Mouse (Mus musculus): ENCODE measurements around the gene Lrg1. TPM values are rescaled to one million over a fixed set of nuclear protein-coding genes. Genes with fewer than 3 reads are reported as not detected.

Gene Lrg1
- polyA plus RNA-seq (2016; fragmentation: Nextera tagmentation; extraction: Ambion mirVana), result 0.25 and 0.27 TPM in 2 replicates

- Histone ChIP-seq H3K36me3 (peaks cover 23% of the 10 kb centered on the region), H3K9me3 (replicated peaks) (peaks cover 20% of the 10 kb centered on the region), H3K27me3 (peaks cover 93% of the 10 kb centered on the region), H3K27ac (no peak within 1 kb of the TSS), H3K4me1 (peaks cover 26% of the 10 kb centered on the region), H3K9ac (no peak within 1 kb of the TSS), H3K4me3 (no peak within 1 kb of the TSS), H3K4me2 (replicated peaks) (no peak within 1 kb of the TSS)
- 57% methylated on average over 2 of the region's 2 CpGs for WGBS
- no peak for ATAC-seq (ENCODE audit: low FRiP score)
Observed at GRCm38 (mm10) chr17:56121826-56122225, at the start of gene Lrg1. Gene Lrg1, minus strand, starts transcription at chr17:56122001.

DNA sequence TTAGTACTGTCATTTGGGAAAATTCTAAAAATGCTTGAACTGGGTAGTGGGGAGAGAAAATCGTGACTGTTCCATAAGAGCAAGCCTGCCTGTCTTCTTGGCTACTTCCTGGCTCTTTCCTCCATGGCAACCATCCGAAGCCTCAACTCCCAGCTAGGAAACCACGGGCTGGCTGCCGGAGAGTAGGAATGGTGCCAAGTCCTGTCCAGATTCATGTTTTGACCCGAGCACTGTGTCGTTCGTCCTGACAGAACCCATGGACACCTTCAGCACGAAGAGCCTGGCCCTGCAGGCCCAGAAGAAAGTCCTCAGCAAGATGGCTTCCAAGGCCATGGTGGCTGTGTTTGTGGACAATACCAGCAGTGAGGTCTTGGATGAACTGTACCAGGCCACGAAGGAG lies 49.7 kb upstream of the Lrg1 start:
- 80% methylated on average over 9 of the region's 9 CpGs for WGBS

GRCm38 (mm10) chr17:56170636-56171035 lies 48.8 kb upstream of the Lrg1 start:
- peak overlapping the region; percentile 12; the same call in 1 of the 2 replicates for H3K4me2 ChIP-seq (replicated peaks)
- WGBS, result 23% methylated on average over 10 of the region's 10 CpGs
- H3K4me1 ChIP-seq, result peaks cover 18% of the 10 kb centered on the region
- H3K27ac ChIP-seq, result peak overlapping the region; percentile 25; the same call in 1 of the 2 replicates
- H3K36me3 ChIP-seq, result peaks cover 10% of the 10 kb centered on the region
- peak; percentile 9; the same call in 1 of the 2 replicates for ATAC-seq (ENCODE audit: low FRiP score)
- H3K9ac ChIP-seq, result no peak overlapping the region
- H3K4me3 ChIP-seq, result no peak overlapping the region
- no peaks in the 10 kb centered on the region; the same call in 1 of the 2 replicates for H3K27me3 ChIP-seq
- no peaks in the 10 kb centered on the region for H3K9me3 ChIP-seq (replicated peaks)

More for the DNA sequence above, 49.7 kb upstream of the Lrg1 start:
- H3K27me3 ChIP-seq, result no peaks in the 10 kb centered on the region; the same call in 1 of the 2 replicates
- H3K9ac ChIP-seq, result no peak overlapping the region
- no peaks in the 10 kb centered on the region for H3K9me3 ChIP-seq (replicated peaks)
- no peak overlapping the region for H3K27ac ChIP-seq
- H3K4me3 ChIP-seq, result no peak overlapping the region
- peaks cover 18% of the 10 kb centered on the region for H3K36me3 ChIP-seq
- no peak overlapping the region for H3K4me2 ChIP-seq (replicated peaks)
- H3K4me1 ChIP-seq, result peaks cover 14% of the 10 kb centered on the region
- ATAC-seq (ENCODE audit: low FRiP score), result no peak

DNA sequence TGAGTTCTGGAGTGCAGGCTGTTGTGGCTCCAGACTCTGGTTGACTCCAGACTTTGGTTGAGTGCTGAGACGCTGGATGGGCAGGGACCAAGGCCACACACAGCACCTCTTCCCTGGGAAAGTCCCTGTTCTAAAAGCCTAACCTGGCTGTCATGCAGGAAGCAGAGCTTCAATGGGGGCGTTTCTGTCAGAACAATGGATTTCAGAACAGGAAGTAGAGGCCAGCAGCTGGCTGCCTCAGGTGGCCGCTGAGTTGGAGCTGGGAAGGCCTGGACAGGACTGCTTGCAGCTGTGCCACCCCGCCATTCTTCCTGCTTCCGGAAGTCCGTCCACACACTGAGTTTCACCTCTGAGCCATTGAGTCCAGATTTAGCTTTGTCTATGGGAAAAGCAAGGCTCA lies 48.0 kb upstream of the Lrg1 start:
- WGBS, result 62% methylated on average over 6 of the region's 6 CpGs
- H3K9me3 ChIP-seq (replicated peaks), result no peaks in the 10 kb centered on the region
- no peak overlapping the region for H3K4me3 ChIP-seq
- no peak for ATAC-seq (ENCODE audit: low FRiP score)
- peaks cover 23% of the 10 kb centered on the region for H3K4me1 ChIP-seq
- peak overlapping the region; percentile 25; the same call in 1 of the 2 replicates for H3K27ac ChIP-seq
- H3K9ac ChIP-seq, result no peak overlapping the region
- H3K27me3 ChIP-seq, result no peaks in the 10 kb centered on the region; the same call in 1 of the 2 replicates
- peaks cover 4% of the 10 kb centered on the region; the same call in 1 of the 2 replicates for H3K36me3 ChIP-seq
- H3K4me2 ChIP-seq (replicated peaks), result no peak overlapping the region

GRCm38 (mm10) chr17:56165671-56166070 lies 43.9 kb upstream of the Lrg1 start:
- peak overlapping the region; percentile 31; the same call in 1 of the 2 replicates for H3K27ac ChIP-seq
- no peak for ATAC-seq (ENCODE audit: low FRiP score)

DNA sequence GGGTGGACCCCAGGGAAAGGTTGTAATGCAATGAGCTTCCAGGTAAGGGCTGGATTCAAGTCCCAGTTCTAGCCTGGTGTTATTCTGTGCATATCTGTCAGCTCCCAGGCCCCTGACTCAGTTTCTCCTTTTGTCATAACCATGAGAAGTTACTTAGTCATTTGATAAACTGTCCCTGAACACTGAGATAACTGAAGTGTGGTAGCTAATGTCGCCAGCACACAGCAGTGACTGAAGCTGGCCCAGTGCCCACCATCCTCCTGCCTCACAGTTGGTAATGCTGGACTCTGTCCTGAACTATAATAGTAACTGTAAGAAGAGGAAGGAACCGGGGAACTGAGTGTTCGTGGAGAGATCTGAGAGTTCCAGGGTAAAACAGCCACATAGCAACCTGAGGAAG lies 42.7 kb upstream of the Lrg1 start:
- Histone ChIP-seq H3K4me1 (peaks cover 19% of the 10 kb centered on the region), H3K9me3 (replicated peaks) (no peaks in the 10 kb centered on the region), H3K4me3 (no peak overlapping the region), H3K9ac (no peak overlapping the region), H3K4me2 (replicated peaks) (no peak overlapping the region), H3K36me3 (no peaks in the 10 kb centered on the region), H3K27me3 (peaks cover 9% of the 10 kb centered on the region), H3K27ac (no peak overlapping the region)
- 85% methylated on average over 3 of the region's 3 CpGs for WGBS
- no peak for ATAC-seq (ENCODE audit: low FRiP score)

More at GRCm38 (mm10) chr17:56165671-56166070, 43.9 kb upstream of the Lrg1 start:
- H3K4me1 ChIP-seq, result peaks cover 27% of the 10 kb centered on the region
- WGBS, result 42% methylated on average over 11 of the region's 11 CpGs
- H3K9me3 ChIP-seq (replicated peaks), result no peaks in the 10 kb centered on the region
- H3K4me3 ChIP-seq, result no peak overlapping the region
- no peak overlapping the region for H3K4me2 ChIP-seq (replicated peaks)
- H3K27me3 ChIP-seq, result peaks cover 9% of the 10 kb centered on the region; the same call in 1 of the 2 replicates
- H3K9ac ChIP-seq, result no peak overlapping the region
- no peaks in the 10 kb centered on the region for H3K36me3 ChIP-seq

- H3K4me2 ChIP-seq (replicated peaks), result peak overlapping the region; percentile 53; the same call in 1 of the 2 replicates
- H3K4me1 ChIP-seq, result peaks cover 19% of the 10 kb centered on the region
- no peaks in the 10 kb centered on the region for H3K9me3 ChIP-seq (replicated peaks)
- H3K9ac ChIP-seq, result no peak overlapping the region
- no peak for ATAC-seq (ENCODE audit: low FRiP score)
- 80% methylated on average over 6 of the region's 6 CpGs for WGBS
- H3K4me3 ChIP-seq, result no peak overlapping the region
- H3K27ac ChIP-seq, result no peak overlapping the region
- H3K36me3 ChIP-seq, result no peaks in the 10 kb centered on the region
- H3K27me3 ChIP-seq, result peaks cover 17% of the 10 kb centered on the region
Observed at GRCm38 (mm10) chr17:56163523-56164102, 41.8 kb upstream of the Lrg1 start.

DNA sequence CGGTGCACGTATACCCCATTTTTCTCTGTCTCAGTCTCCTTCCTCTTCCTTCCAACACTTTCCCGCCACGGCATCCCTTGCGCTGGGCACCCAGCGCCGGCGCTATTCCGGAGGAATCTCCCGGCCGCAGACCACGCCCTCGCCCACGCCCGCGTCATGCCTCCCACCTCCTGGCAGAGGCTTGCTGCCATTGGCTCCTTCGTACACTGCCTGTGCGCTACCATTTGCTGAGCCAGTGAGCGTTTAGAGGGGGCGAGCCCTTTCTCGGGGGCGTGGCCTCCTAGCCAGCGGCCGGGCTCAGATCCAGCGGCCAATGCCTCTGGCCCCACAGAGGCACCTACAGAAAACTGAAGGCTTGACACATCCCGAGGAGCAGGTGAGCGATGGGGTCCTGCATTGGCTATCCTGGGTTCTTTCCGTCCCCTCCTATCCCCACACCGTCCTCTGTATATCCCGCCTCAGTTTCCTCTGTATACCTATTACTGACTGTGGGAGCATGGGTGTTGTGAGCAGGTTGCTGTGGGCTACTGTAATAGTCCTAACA lies 40.5 kb upstream of the Lrg1 start, which contains the start of gene Tnfaip8l1:
TSS of gene Tnfaip8l1 (plus strand) at position 247 of the 544 bp plus-strand sequence.
- peak within 1 kb of the TSS; percentile 53 for H3K4me2 ChIP-seq (replicated peaks)
- under 1% methylated on average over 30 of the region's 30 CpGs for WGBS
- H3K36me3 ChIP-seq, result no peaks in the 10 kb centered on the region
- ATAC-seq (ENCODE audit: low FRiP score), result peak; percentile 96
- H3K4me1 ChIP-seq, result peaks cover 19% of the 10 kb centered on the region
- peak within 1 kb of the TSS; percentile 46 for H3K9ac ChIP-seq
- no peaks in the 10 kb centered on the region for H3K9me3 ChIP-seq (replicated peaks)
- H3K27ac ChIP-seq, result no peak within 1 kb of the TSS
- H3K27me3 ChIP-seq, result peaks cover 30% of the 10 kb centered on the region
- peak within 1 kb of the TSS; percentile 32 for H3K4me3 ChIP-seq

- peaks cover 50% of the 10 kb centered on the region for H3K27me3 ChIP-seq
- ATAC-seq (ENCODE audit: low FRiP score), result no peak
Observed at GRCm38 (mm10) chr17:56159729-56160128, 37.9 kb upstream of the Lrg1 start.

DNA sequence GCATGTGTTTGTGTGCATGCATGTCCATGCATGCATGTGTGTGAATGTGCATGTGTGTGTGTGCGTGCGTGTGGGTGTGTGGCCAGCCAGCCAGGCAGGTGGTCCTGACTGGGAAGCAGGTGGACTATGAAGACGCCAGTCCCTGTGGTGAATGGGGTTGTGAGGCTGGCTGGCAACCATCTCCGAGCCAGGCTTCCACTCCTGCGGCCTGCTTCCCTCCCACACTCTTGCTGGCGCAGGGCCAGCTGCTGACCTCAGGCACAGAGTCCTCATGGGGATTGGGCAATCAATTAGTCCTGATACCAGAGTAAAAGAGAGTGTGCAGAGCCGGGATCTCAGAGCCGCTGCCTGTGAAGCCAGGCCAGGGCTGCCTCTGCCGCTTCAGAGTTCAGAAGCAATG lies 31.8 kb upstream of the Lrg1 start:
- Histone ChIP-seq H3K27me3 (peaks cover 76% of the 10 kb centered on the region), H3K27ac (no peak overlapping the region), H3K4me2 (replicated peaks) (no peak overlapping the region), H3K4me3 (no peak overlapping the region), H3K9ac (0 out of 2 replicates have a peak overlapping the region, but pooled peaks have one; percentile 11), H3K36me3 (no peaks in the 10 kb centered on the region), H3K9me3 (replicated peaks) (no peaks in the 10 kb centered on the region), H3K4me1 (peaks cover 17% of the 10 kb centered on the region)
- peak; percentile 76 for ATAC-seq (ENCODE audit: low FRiP score)
- 27% methylated on average over 9 of the region's 9 CpGs for WGBS

More at GRCm38 (mm10) chr17:56159729-56160128, 37.9 kb upstream of the Lrg1 start:
- 4% methylated on average over 9 of the region's 9 CpGs for WGBS
- Histone ChIP-seq H3K4me2 (replicated peaks) (no peak overlapping the region), H3K4me1 (peaks cover 10% of the 10 kb centered on the region), H3K9me3 (replicated peaks) (no peaks in the 10 kb centered on the region), H3K4me3 (no peak overlapping the region), H3K9ac (no peak overlapping the region), H3K27ac (no peak overlapping the region), H3K36me3 (no peaks in the 10 kb centered on the region)

DNA sequence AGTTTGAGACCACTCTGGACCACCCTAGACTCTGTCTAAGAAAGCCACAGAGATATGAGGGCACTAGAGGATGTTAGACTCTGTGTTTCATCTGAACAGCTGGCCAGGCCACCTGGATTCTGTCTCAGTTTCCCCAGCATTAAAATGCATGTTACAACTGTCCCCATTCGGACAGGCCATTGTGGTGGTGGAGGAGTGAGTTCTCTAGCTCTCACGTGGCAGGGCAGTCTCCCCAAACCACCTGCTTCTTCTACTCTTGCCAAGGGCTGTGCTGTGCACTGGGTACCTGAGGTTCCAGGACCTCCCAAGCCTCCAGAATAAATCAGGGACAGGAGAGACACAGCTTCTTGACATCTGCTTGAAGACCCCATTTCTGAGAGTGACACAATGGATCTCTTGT lies 28.1 kb upstream of the Lrg1 start:
- 48% methylated on average over 2 of the region's 2 CpGs for WGBS
- no peak overlapping the region for H3K9ac ChIP-seq
- peaks cover 26% of the 10 kb centered on the region for H3K4me1 ChIP-seq
- H3K4me3 ChIP-seq, result no peak overlapping the region
- H3K27ac ChIP-seq, result no peak overlapping the region
- ATAC-seq (ENCODE audit: low FRiP score), result no peak
- no peaks in the 10 kb centered on the region for H3K9me3 ChIP-seq (replicated peaks)
- peaks cover 79% of the 10 kb centered on the region for H3K27me3 ChIP-seq
- no peaks in the 10 kb centered on the region for H3K36me3 ChIP-seq
- H3K4me2 ChIP-seq (replicated peaks), result no peak overlapping the region

- WGBS, result 2% methylated on average over 30 of the region's 30 CpGs
- peaks cover 26% of the 10 kb centered on the region for H3K4me1 ChIP-seq
- H3K27me3 ChIP-seq, result peaks cover 85% of the 10 kb centered on the region
- no peaks in the 10 kb centered on the region for H3K9me3 ChIP-seq (replicated peaks)
- no peaks in the 10 kb centered on the region for H3K36me3 ChIP-seq
- ATAC-seq (ENCODE audit: low FRiP score), result peak; percentile 46
- H3K4me3 ChIP-seq, result peak overlapping the region; percentile 21
- peak overlapping the region; percentile 63 for H3K9ac ChIP-seq
- no peak overlapping the region for H3K27ac ChIP-seq
- peak overlapping the region; percentile 55 for H3K4me2 ChIP-seq (replicated peaks)
Observed at GRCm38 (mm10) chr17:56148790-56149618, 27.2 kb upstream of the Lrg1 start.
